Mouse (Mus musculus): ENCODE measurements around the gene Golga5.
"Not testable (repeated sequence)": the region's sequence is repeated elsewhere in the genome, so short reads cannot be mapped to it uniquely, and the experiment has no call there.

Golga5 gene

GRCm38 (mm10) chr12:102450437-102450836, 18.5 kb upstream of the Golga5 start:
- DNase-seq: peak in 1 of 2 experiments; percentile 25

GRCm38 (mm10) chr12:102451126-102451851, 17.6 kb upstream of the Golga5 start:
- DNase-seq: peak; percentile 50 to 70

- peak; percentile 64 to 82 for DNase-seq
Observed at GRCm38 (mm10) chr12:102453581-102453980, 15.4 kb upstream of the Golga5 start.

DNA sequence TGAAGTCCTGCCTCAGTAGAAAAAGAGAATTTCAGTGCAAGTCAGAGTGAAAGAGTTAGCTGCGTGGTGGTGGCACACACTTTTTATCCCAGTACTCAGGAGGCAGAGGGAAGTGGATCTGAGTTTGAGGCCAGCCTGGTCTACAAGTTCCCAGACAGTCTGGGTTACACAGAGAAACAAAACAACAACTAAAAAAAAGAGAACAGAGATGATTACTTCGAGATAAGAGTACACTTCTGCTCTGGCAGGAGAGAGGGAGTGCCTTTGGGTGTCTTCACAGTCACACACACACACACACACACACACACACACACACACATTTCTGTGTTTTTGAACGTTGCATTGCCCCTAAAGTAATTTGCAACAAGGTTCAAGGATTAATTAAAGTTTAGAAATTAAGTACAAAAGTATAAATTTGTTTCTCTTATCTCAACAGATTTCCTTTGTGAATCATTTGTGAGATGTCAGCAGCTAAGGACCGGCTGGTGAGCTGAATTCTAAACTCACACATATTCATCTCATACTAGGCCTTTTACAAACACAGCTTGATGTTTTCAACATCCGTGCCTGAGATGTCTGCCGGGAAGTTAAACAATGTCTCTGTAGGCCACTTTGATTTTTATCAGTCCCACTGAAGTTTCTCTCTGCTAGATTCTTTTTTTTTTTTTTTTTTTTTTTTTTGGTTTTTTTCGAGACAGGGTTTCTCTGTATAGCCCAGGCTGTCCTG, 12.3 kb upstream of the Golga5 start:
- DNase-seq: no peak

GRCm38 (mm10) chr12:102460014-102460413, 8.9 kb upstream of the Golga5 start:
- no peak for DNase-seq

- no peak for DNase-seq
Observed at GRCm38 (mm10) chr12:102461177-102461576, 7.8 kb upstream of the Golga5 start.

DNA sequence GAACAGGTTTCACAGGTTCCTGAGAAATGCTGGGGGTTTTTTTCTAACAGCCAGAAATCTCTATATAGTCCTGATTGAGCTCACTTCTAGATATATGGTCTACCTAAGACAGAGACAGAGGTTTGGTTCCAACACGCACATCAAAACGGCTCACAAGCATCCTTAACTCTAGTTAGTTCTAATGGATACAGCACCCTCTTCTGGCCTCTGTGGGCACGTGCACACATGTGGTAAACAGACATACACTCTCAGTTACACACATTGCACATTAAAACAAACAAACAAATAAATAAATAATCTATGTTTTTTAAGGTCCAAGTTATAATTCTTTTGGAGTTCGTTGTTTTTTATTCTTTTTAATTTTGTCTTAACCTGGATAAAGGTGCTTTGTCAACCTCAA, 4.3 kb upstream of the Golga5 start:
- no peak for DNase-seq

- DNase-seq: no peak
Observed at GRCm38 (mm10) chr12:102468136-102468535, 799 bp upstream of the Golga5 start.

DNA sequence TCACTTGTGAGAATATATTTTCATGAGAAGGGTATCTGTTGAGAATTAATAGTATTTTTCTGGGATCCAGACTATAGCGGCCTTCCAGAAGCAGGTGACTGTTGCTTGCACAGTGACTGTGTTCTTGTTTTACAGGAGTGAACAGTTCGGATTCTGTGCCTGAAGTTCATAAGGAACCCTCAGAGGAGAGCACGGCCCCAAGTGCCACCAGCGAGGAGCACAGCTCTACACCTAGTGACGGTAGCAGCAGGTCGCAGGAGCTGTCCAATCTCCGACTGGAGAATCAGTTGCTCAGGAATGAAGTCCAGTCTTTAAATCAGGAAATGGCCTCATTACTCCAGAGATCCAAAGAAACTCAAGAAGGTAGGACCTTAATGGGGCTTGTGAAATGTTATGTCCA, 5.5 kb downstream of the Golga5 start:
- no peak for DNase-seq

GRCm38 (mm10) chr12:102480481-102480880, 11.5 kb downstream of the Golga5 start:
- no peak for DNase-seq

- DNase-seq: no peak
Observed at GRCm38 (mm10) chr12:102484946-102485345, 16.0 kb downstream of the Golga5 start.

DNA sequence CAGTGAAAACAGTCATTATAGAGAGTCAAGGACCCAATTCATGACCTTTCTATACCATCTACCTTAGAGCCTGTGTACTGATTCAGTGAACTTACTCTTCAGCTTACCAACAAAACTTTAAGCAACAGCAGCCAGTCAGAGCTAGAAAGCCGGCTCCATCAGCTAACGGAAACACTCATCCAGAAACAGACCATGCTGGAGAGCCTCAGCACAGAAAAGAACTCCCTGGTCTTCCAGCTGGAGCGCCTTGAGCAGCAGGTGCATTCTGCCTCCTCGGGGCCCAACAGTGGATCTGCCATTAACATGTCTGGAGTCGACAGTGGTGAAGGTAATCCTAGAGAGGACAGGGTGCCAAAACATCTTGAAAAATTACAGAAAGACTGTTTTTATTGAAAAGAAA, 23.0 kb downstream of the Golga5 start:
- no peak for DNase-seq

DNA sequence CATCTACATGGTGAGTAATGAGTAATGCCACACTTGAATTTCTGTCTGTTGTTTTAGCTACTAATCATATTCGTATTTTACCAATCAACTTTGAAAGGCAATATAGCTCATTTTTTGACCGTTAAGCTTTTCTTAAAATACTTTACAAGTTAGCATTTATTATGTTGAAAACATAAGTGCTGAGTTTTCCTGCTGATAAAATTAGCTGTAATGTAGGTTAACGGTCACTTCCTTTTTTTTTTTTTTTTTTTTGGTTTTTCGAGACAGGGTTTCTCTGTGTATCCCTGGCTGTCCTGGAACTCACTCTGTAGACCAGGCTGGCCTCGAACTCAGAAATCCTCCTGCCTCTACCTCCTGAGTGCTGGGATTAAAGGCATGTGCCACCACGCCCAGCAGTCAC, 26.8 kb downstream of the Golga5 start:
- not testable (repeated sequence) for DNase-seq

GRCm38 (mm10) chr12:102497905-102498304, 29.0 kb downstream of the Golga5 start:
- no peak for DNase-seq

GRCm38 (mm10) chr12:102498726-102499125, 29.8 kb downstream of the Golga5 start:
- DNase-seq: peak; percentile 68 to 83

DNA sequence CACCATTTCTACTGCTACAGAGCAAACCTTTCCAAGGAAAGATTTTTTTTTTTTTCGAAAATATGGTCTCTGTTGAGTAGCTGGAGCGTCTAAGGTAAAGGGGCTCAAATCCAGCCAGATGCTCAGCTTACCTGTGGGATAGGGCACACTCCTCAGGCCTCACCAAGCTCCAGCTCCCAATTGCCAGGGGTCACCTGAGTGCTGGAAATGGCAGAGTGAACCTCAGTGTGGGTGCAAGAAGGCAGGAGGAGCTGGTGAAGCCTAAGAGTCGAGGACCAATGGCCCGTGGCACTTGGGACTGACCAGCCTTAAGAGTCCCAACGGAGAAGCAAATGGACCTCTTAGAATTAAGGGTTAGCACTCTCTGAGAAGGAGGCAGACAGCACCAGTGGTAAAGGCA, 30.3 kb downstream of the Golga5 start:
- DNase-seq: no peak

- no peak for DNase-seq
Observed at GRCm38 (mm10) chr12:102499723-102500122, 30.8 kb downstream of the Golga5 start.

DNA sequence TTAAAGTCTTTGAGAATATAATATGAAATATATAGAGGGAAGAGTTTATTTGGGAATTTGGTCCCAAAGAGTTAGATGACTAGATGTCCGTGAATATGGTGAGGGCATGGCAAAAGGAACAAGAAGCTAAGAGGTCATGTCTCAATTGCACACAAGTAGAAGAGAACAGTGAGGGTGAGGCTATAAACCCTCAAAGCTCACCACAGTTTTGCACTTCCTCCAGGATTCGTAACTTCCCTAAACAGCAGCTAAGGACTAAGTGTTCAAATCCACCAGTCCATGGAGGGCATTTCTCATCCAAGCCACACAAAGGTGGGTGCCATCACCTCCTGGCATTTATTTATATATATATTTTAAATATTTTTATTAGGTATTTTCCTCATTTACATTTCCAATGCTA, 32.1 kb downstream of the Golga5 start:
- DNase-seq: no peak

- no peak for DNase-seq
Observed at GRCm38 (mm10) chr12:102501848-102502595, 33.1 kb downstream of the Golga5 start.

DNA sequence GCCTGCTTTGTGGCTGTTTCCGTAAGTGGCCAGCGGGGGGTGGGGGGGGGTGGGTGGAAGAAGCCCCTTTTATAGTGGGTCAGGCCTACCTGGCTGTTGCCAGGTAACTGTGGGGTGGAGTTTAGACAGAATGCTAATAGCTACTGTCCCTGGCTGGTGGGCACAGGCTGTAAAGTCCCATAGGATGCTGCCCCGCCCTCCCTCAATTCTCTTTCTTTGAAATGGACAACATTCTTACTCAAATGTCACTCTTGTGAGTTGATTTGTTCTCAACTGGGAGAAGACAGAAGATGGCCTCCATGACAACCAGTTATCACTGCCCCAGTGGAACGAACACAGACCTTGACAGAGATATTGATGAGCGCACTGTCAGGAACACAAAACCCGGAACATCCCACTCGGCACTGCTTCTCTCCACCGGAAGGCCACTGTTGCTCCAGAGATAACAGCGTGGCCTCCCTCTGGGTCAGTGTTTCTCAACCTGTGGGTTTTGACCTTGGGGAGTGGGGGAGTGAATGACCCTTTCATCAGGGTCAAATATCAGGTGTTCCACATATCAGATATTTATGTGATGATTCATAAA, 36.3 kb downstream of the Golga5 start:
- DNase-seq: no peak

GRCm38 (mm10) chr12:102505949-102506348, 37.0 kb downstream of the Golga5 start:
- DNase-seq: no peak

GRCm38 (mm10) chr12:102511363-102511762, 42.4 kb downstream of the Golga5 start:
- no peak for DNase-seq

DNA sequence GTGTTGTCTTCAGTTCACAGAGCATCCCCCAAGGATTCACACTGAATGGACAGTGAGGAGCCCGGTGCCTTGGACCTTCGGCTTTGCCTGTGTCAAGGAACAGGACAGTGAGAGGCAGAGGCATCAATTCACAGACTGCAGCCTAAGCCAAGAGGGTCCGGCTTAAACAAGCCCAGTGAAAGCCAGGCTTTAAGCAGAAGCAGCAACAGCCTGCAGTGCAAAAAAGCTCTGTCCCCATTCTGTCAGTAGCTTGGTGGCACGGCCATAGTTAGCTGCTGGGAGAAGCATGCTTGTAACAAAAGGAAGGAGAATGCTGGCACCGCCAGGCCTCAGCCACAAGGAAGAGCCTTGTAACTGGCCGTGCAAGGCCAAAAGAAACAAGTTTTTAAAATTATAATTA, 45.2 kb downstream of the Golga5 start:
- DNase-seq: no peak
